Comparison of ENCODE assay signal across 8 mouse cellular contexts in genomic region chr12:44438884-44439283, GRCm38 (mm10).
A peak's percentile ranks its signal among the peaks of the same experiment; 100 is the strongest.
DNase-seq lines count a peak whose midpoint lies in the region; ATAC-seq and TF ChIP-seq lines count a peak whose summit lies in the region.
"Had no signal": no experiment of that assay in that cellular context is flagged by ENCODE, and none has a peak within 500 bp of the region (broad histone marks: within the 10 kb centered on the region; RNA-seq: fewer than 3 reads in every experiment).

No protein-coding gene starts in this region.

- H3K4me3 ChIP-seq in ES-E14 (ENCODE audit: insufficient read depth in 1 of 2, low read depth in 1 of 2, low read length in 2 of 2, poor library complexity in 1 of 2, severe bottlenecking in 1 of 2), result no peak overlapping the region
- H3K4me3 ChIP-seq in forebrain, embryonic 10.5 days, result peak overlapping the region; percentile 44
- H3K4me3 ChIP-seq in liver, embryonic 14.5 days (ENCODE audit: insufficient read depth in 1 of 2, low read depth in 2 of 2, low read length in 2 of 2), result no peak overlapping the region
- H3K4me3 ChIP-seq in intestine, embryonic 15.5 days (replicated peaks), result no peak overlapping the region
- H3K4me3 ChIP-seq: limb, embryonic 15.5 days had no signal

- H3K9me3 ChIP-seq in ES-E14 (ENCODE audit: control insufficient read depth, insufficient read depth, low read depth, low read length), result no peaks in the 10 kb centered on the region
- H3K9me3 ChIP-seq in forebrain, embryonic 10.5 days, result peaks cover 6% of the 10 kb centered on the region; the same call in 1 of the 2 replicates
- H3K9me3 ChIP-seq in liver, embryonic 14.5 days (ENCODE audit: control insufficient read depth, low read length), result no peaks in the 10 kb centered on the region
- H3K9me3 ChIP-seq in intestine, embryonic 15.5 days, result no peaks in the 10 kb centered on the region
- H3K9me3 ChIP-seq: limb, embryonic 15.5 days had no signal

- in situ Hi-C loops in ES-E14 (cut with MboI; ENCODE audit: low sequenced_read_pairs in 2 of 2, unreplicated experiment in 2 of 2), result no loop called here

- 2% methylated on average over 8 of the region's 8 CpGs for WGBS in forebrain, embryonic 10.5 days
- WGBS in liver, embryonic 14.5 days (ENCODE audit: insufficient replicate concordance), result 6% methylated on average over 8 of the region's 8 CpGs
- 12% methylated on average over 8 of the region's 8 CpGs for WGBS in intestine, embryonic 15.5 days

- no peak overlapping the region for H3K27ac ChIP-seq in ES-E14 (ENCODE audit: insufficient read depth, low read depth, low read length, poor library complexity, severe bottlenecking)
- peak overlapping the region; percentile 59; the same call in 1 of the 2 replicates for H3K27ac ChIP-seq in forebrain, embryonic 10.5 days
- no peak overlapping the region for H3K27ac ChIP-seq in liver, embryonic 14.5 days
- no peak overlapping the region for H3K27ac ChIP-seq in intestine, embryonic 15.5 days
- H3K27ac ChIP-seq: limb, embryonic 15.5 days had no signal

- no peak for ATAC-seq in liver, embryonic 14.5 days (ENCODE audit: insufficient read depth)
- ATAC-seq in intestine, embryonic 15.5 days, result no peak

- no peak for TF ChIP-seq EP300 in liver, embryonic 14.5 days (IDR thresholded peaks at IDR 0.05; ENCODE audit: low read depth)

- no peak for TF ChIP-seq CTCF in liver, embryonic 14.5 days (IDR thresholded peaks at IDR 0.05; ENCODE audit: low read depth)

- 0 out of 2 replicates have a peak overlapping the region, but pooled peaks have one; percentile 32 for H3K9ac ChIP-seq in ES-E14 (ENCODE audit: insufficient read depth, low read depth, low read length, poor library complexity, severe bottlenecking)
- H3K9ac ChIP-seq in liver, embryonic 14.5 days (replicated peaks), result no peak overlapping the region
- no peak overlapping the region for H3K9ac ChIP-seq in intestine, embryonic 15.5 days
- H3K9ac ChIP-seq: limb, embryonic 15.5 days had no signal

- no peaks in the 10 kb centered on the region for H3K36me3 ChIP-seq in ES-E14 (ENCODE audit: control insufficient read depth, insufficient read depth, low read length, poor library complexity, severe bottlenecking)
- peaks cover 6% of the 10 kb centered on the region for H3K36me3 ChIP-seq in forebrain, embryonic 10.5 days (replicated peaks)
- H3K36me3 ChIP-seq in liver, embryonic 14.5 days (replicated peaks; ENCODE audit: control insufficient read depth, insufficient read depth, low read depth), result no peaks in the 10 kb centered on the region
- H3K36me3 ChIP-seq in intestine, embryonic 15.5 days, result no peaks in the 10 kb centered on the region
- H3K36me3 ChIP-seq: limb, embryonic 15.5 days had no signal

- peaks cover 32% of the 10 kb centered on the region; the same call in 1 of the 2 replicates for H3K27me3 ChIP-seq in forebrain, embryonic 10.5 days (ENCODE audit: poor library complexity, severe bottlenecking)
- no peaks in the 10 kb centered on the region for H3K27me3 ChIP-seq in liver, embryonic 14.5 days (ENCODE audit: control insufficient read depth, insufficient read depth, low read length)
- H3K27me3 ChIP-seq in intestine, embryonic 15.5 days (replicated peaks), result no peaks in the 10 kb centered on the region
- H3K27me3 ChIP-seq: limb, embryonic 15.5 days had no signal

- DNase-seq in ES-E14 (ENCODE audit: low read depth, low spot score), result peak; percentile 17
- DNase-seq in brain, adult 2 months (ENCODE audit: low read depth, low spot score), result peak; percentile 65
- peak; percentile 54 for DNase-seq in forebrain, embryonic 10.5 days (ENCODE audit: extremely low spot score, low spot score)
- no peak for DNase-seq in liver, embryonic 14.5 days (ENCODE audit: low read depth in 3 of 3, low spot score in 3 of 3)
- no peak for DNase-seq in urinary bladder, postnatal 25 days (ENCODE audit: low spot score)
- no peak for DNase-seq in lung, postnatal 25 days (ENCODE audit: low spot score)

- H3K4me1 ChIP-seq in ES-E14 (ENCODE audit: control insufficient read depth in 2 of 2, insufficient read depth in 2 of 2, low read length in 2 of 2, poor library complexity in 1 of 2), result 0 out of 4 replicates have a peak, but pooled peaks cover 0 to 2% of the 10 kb centered on the region in 2 experiments
- H3K4me1 ChIP-seq in forebrain, embryonic 10.5 days, result peaks cover 48% of the 10 kb centered on the region
- H3K4me1 ChIP-seq in liver, embryonic 14.5 days (replicated peaks; ENCODE audit: control insufficient read depth in 2 of 2, insufficient read depth in 2 of 2, low read length in 1 of 2), result 0 out of 4 replicates have a peak, but pooled peaks cover 0 to 1% of the 10 kb centered on the region in 2 experiments
- H3K4me1 ChIP-seq in intestine, embryonic 15.5 days (replicated peaks), result no peaks in the 10 kb centered on the region

- H3K4me2 ChIP-seq in liver, embryonic 14.5 days (ENCODE audit: low read depth), result peak overlapping the region; percentile 22
- no peak overlapping the region for H3K4me2 ChIP-seq in intestine, embryonic 15.5 days (replicated peaks)
- H3K4me2 ChIP-seq: limb, embryonic 15.5 days had no signal

TF ChIP-seq in ES-E14, 5 proteins besides CTCF, POLR2A, EP300 and RAD21:
- TF ChIP-seq HCFC1 (IDR thresholded peaks at IDR 0.05; ENCODE audit: borderline replicate concordance, insufficient read depth, low read length) (no peak), CHD2 (IDR thresholded peaks at IDR 0.05; ENCODE audit: low read depth, low read length) (no peak), ZC3H11A (IDR thresholded peaks at IDR 0.05; ENCODE audit: borderline replicate concordance, low read depth, low read length) (no peak), MAFK (IDR thresholded peaks at IDR 0.05; ENCODE audit: insufficient read depth, low read depth, low read length) (no peak), ZNF384 (IDR thresholded peaks at IDR 0.05; ENCODE audit: low read depth, low read length) (no peak)
TF ChIP-seq in ES-E14: peak in this region for 0.

Comparison
In these comparisons a context has a peak if more than half of its experiments do, and no peak if none do; other contexts are left out.
1. DNase-seq: peak in ES-E14 (single experiment), brain, adult 2 months (single experiment) and forebrain, embryonic 10.5 days (single experiment); none in liver, embryonic 14.5 days (0 of 3), urinary bladder, postnatal 25 days (single experiment) and lung, postnatal 25 days (single experiment).